8 mouse cellular contexts compared by ENCODE assay signal in genomic region chr12:80130558-80131358, GRCm38 (mm10). TPM values are rescaled to one million over a fixed set of nuclear protein-coding genes. Genes with fewer than 3 reads are reported as not detected.
A peak's percentile ranks its signal among the peaks of the same experiment; 100 is the strongest.
DNase-seq lines count a peak whose midpoint lies in the region; ATAC-seq and TF ChIP-seq lines count a peak whose summit lies in the region.

No protein-coding gene starts in this region.

- peak overlapping the region; percentile 36 for H3K9ac ChIP-seq in lung, embryonic 14.5 days
- H3K9ac ChIP-seq in embryonic facial prominence, embryonic 15.5 days = peak overlapping the region; percentile 23; the same call in 1 of the 2 replicates
- peak overlapping the region; percentile 24; the same call in 1 of the 2 replicates for H3K9ac ChIP-seq in hindbrain, embryonic 15.5 days
- H3K9ac ChIP-seq in liver, adult 2 months (ENCODE audit: low read depth, low read length) = peak overlapping the region; percentile 58

- peak overlapping the region; percentile 19 for H3K4me3 ChIP-seq in lung, embryonic 14.5 days (ENCODE audit: low read depth, low read length)
- no peak overlapping the region for H3K4me3 ChIP-seq in lung, adult 2 months (replicated peaks; ENCODE audit: extremely low read depth, low read depth, low read length)
- H3K4me3 ChIP-seq in embryonic facial prominence, embryonic 15.5 days (replicated peaks) = no peak overlapping the region
- H3K4me3 ChIP-seq in hindbrain, embryonic 15.5 days = no peak overlapping the region
- peak overlapping the region; percentile 28 for H3K4me3 ChIP-seq in liver, adult 2 months (ENCODE audit: insufficient read depth, low read depth, low read length)

- peak overlapping the region; percentile 77 for H3K4me2 ChIP-seq in lung, embryonic 14.5 days
- H3K4me2 ChIP-seq in embryonic facial prominence, embryonic 15.5 days (replicated peaks) = peak overlapping the region; percentile 82
- H3K4me2 ChIP-seq in hindbrain, embryonic 15.5 days = peak overlapping the region; percentile 70

- no peak for TF ChIP-seq POLR2A in lung, adult 2 months (IDR thresholded peaks at IDR 0.05; ENCODE audit: borderline replicate concordance, extremely low read depth, low read depth, low read length)
- no peak for TF ChIP-seq POLR2A in liver, adult 2 months (IDR thresholded peaks at IDR 0.05; ENCODE audit: extremely low read depth, insufficient read depth, low read length)

- WGBS in lung, embryonic 14.5 days = 4% methylated on average over 5 of the region's 6 CpGs
- 7% methylated on average over 6 of the region's 6 CpGs for WGBS in lung, adult 2 months
- 7% methylated on average over 5 of the region's 6 CpGs for WGBS in embryonic facial prominence, embryonic 15.5 days
- WGBS in hindbrain, embryonic 15.5 days = 8% methylated on average over 6 of the region's 6 CpGs
- 3% methylated on average over 6 of the region's 6 CpGs for whole genome bisulfite sequencing in liver, adult 2 months

- peak; percentile 80 for ATAC-seq in lung, embryonic 14.5 days (ENCODE audit: insufficient read depth)
- peak; percentile 61; the same call in 1 of the 2 replicates for ATAC-seq in embryonic facial prominence, embryonic 15.5 days (ENCODE audit: insufficient number of reproducible peaks, low FRiP score, low TSS enrichment, low read depth)
- peak; percentile 64; the same call in 1 of the 2 replicates for ATAC-seq in hindbrain, embryonic 15.5 days (ENCODE audit: low FRiP score, low read depth)
- ATAC-seq in frontal cortex, adult (ENCODE audit: low TSS enrichment) = no peak

- H3K36me3 ChIP-seq in lung, embryonic 14.5 days (ENCODE audit: insufficient read depth) = peaks cover 12% of the 10 kb centered on the region; the same call in 1 of the 2 replicates
- no peaks in the 10 kb centered on the region for H3K36me3 ChIP-seq in embryonic facial prominence, embryonic 15.5 days
- H3K36me3 ChIP-seq in hindbrain, embryonic 15.5 days = no peaks in the 10 kb centered on the region
- no peaks in the 10 kb centered on the region for H3K36me3 ChIP-seq in liver, adult 2 months (ENCODE audit: control insufficient read depth, insufficient read depth, low read length)

- peak overlapping the region; percentile 98 for H3K27ac ChIP-seq in lung, embryonic 14.5 days (ENCODE audit: low read depth)
- peak overlapping the region; percentile 97 for H3K27ac ChIP-seq in embryonic facial prominence, embryonic 15.5 days (replicated peaks)
- peak overlapping the region; percentile 98 for H3K27ac ChIP-seq in hindbrain, embryonic 15.5 days (replicated peaks)
- H3K27ac ChIP-seq in liver, adult 2 months (replicated peaks; ENCODE audit: insufficient read depth, low read depth, low read length) = peak overlapping the region; percentile 92

- peak; percentile 88 for DNase-seq in lung, embryonic 14.5 days
- DNase-seq in lung, adult 2 months = no peak
- DNase-seq in liver, adult 2 months (ENCODE audit: extremely low read depth, low read depth, low spot score) = peak; percentile 83
- DNase-seq in neural tube, embryonic 10.5 days (ENCODE audit: extremely low spot score, low spot score) = peak; percentile 60
- no peak for DNase-seq in layer of hippocampus, adult 8-10 months (ENCODE audit: low spot score in 2 of 2)

- H3K79me2 ChIP-seq in liver, adult 2 months (ENCODE audit: control insufficient read depth, insufficient read depth, low read length) = peaks cover 6% of the 10 kb centered on the region; the same call in 1 of the 2 replicates

- H3K9me3 ChIP-seq in lung, embryonic 14.5 days (ENCODE audit: low read depth, low read length) = no peaks in the 10 kb centered on the region
- H3K9me3 ChIP-seq in embryonic facial prominence, embryonic 15.5 days (replicated peaks) = no peaks in the 10 kb centered on the region
- no peaks in the 10 kb centered on the region for H3K9me3 ChIP-seq in hindbrain, embryonic 15.5 days

- H3K27me3 ChIP-seq in lung, embryonic 14.5 days (ENCODE audit: insufficient read depth, low read length) = no peaks in the 10 kb centered on the region
- no peaks in the 10 kb centered on the region for H3K27me3 ChIP-seq in embryonic facial prominence, embryonic 15.5 days
- no peaks in the 10 kb centered on the region for H3K27me3 ChIP-seq in hindbrain, embryonic 15.5 days
- no peaks in the 10 kb centered on the region for H3K27me3 ChIP-seq in liver, adult 2 months (ENCODE audit: control insufficient read depth, insufficient read depth, low read length)

- H3K4me1 ChIP-seq in lung, embryonic 14.5 days (ENCODE audit: insufficient read depth) = peaks cover 27% of the 10 kb centered on the region
- peaks cover 25% of the 10 kb centered on the region for H3K4me1 ChIP-seq in lung, adult 2 months (ENCODE audit: control insufficient read depth, insufficient read depth, low read length)
- peaks cover 39% of the 10 kb centered on the region for H3K4me1 ChIP-seq in embryonic facial prominence, embryonic 15.5 days
- peaks cover 32% of the 10 kb centered on the region for H3K4me1 ChIP-seq in hindbrain, embryonic 15.5 days (replicated peaks)
- peaks cover 27% of the 10 kb centered on the region for H3K4me1 ChIP-seq in liver, adult 2 months (ENCODE audit: control insufficient read depth, insufficient read depth, low read length)

- no peak for TF ChIP-seq CTCF in lung, embryonic 14.5 days (IDR thresholded peaks at IDR 0.05; ENCODE audit: low read depth)
- TF ChIP-seq CTCF in lung, adult 2 months (IDR thresholded peaks at IDR 0.05; ENCODE audit: insufficient read depth, low read length) = no peak
- TF ChIP-seq CTCF in liver, adult 2 months (IDR thresholded peaks at IDR 0.05; ENCODE audit: low read depth, low read length) = no peak

RNA-seq across cellular contexts. Expression of gene Zfp36l1, which starts 17.9 kb away (rescaled TPM):
- 190 and 192 TPM in 2 replicates for polyA plus RNA-seq in lung, embryonic 14.5 days (2014; fragmentation: Nextera tagmentation; extraction: Ambion mirVana)
- polyA plus RNA-seq in lung, adult 2 months (2012; rRNA removed) = 261 and 286 TPM in 2 replicates
- polyA plus RNA-seq in embryonic facial prominence, embryonic 15.5 days (2015; fragmentation: Nextera tagmentation; extraction: Ambion mirVana) = 153 and 178 TPM in 2 replicates
- 46.1 and 55.4 TPM in 2 replicates for polyA plus RNA-seq in hindbrain, embryonic 15.5 days (2015; fragmentation: Nextera tagmentation; extraction: Ambion mirVana)
- 15.4 and 21.8 TPM in 2 replicates for total RNA-seq in liver, adult 2 months (2014; rRNA removed)
- 125 and 162 TPM in 2 replicates for polyA plus RNA-seq in liver, adult 2 months (2012; rRNA removed)
- 10 to 100 TPM; 35.0 to 47.6 (median 42.9) TPM for total RNA-seq in layer of hippocampus, adult 8-10 months (2022)

Comparison
In these comparisons a context has a peak if more than half of its experiments do, and no peak if none do; other contexts are left out.
1. DNase-seq: peak in lung, embryonic 14.5 days (single experiment), liver, adult 2 months (single experiment) and neural tube, embryonic 10.5 days (single experiment); none in lung, adult 2 months (single experiment) and layer of hippocampus, adult 8-10 months (0 of 2).
2. H3K4me3 ChIP-seq: peak in lung, embryonic 14.5 days (single experiment) and liver, adult 2 months (single experiment); none in lung, adult 2 months (single experiment), embryonic facial prominence, embryonic 15.5 days (single experiment) and hindbrain, embryonic 15.5 days (single experiment).
3. Peak in every context shown above with its lines, with median percentiles within 50 percentile points of each other: H3K27ac ChIP-seq, H3K4me2 ChIP-seq and H3K9ac ChIP-seq.